Mouse (Mus musculus) midbrain, embryonic 16.5 days (tissue): ENCODE results near the gene Cdk5r1. TPM values are rescaled to one million over a fixed set of nuclear protein-coding genes. Genes with fewer than 3 reads are reported as not detected.

Experiments
- ATAC-seq: fragments of 200-750 bp; cut with Nextera tagmentation; 2 replicates; pipeline ENCODE4 v1.8.0; 2017; ENCODE audit warnings: moderate TSS enrichment
- H3K27ac ChIP-seq: fragments of 300-500 bp; sonication (generic); 2 replicates; pipeline ENCODE4 v1.5.1; 2014; ENCODE audit warnings: mild to moderate bottlenecking, low read length, mixed read lengths
- H3K27me3 ChIP-seq: fragments of 300-500 bp; sonication (generic); 2 replicates; pipeline ENCODE4 v1.6.1; 2014; ENCODE audit warnings: low read depth, low read length, mixed read lengths; ENCODE audit not compliant: control insufficient read depth, insufficient read depth
- H3K36me3 ChIP-seq: fragments of 300-500 bp; sonication (generic); 2 replicates; pipeline ENCODE4 v1.6.1; 2014; ENCODE audit warnings: mild to moderate bottlenecking, low read length, moderate library complexity, mixed read lengths; ENCODE audit not compliant: control insufficient read depth, insufficient read depth
- H3K4me1 ChIP-seq: fragments of 300-500 bp; sonication (generic); 2 replicates; pipeline ENCODE4 v1.6.1; 2014; ENCODE audit warnings: mild to moderate bottlenecking, low read length, mixed read lengths; ENCODE audit not compliant: control insufficient read depth, insufficient read depth
- H3K4me2 ChIP-seq: fragments of 300-500 bp; sonication (generic); 2 replicates; pipeline ENCODE4 v1.6.1; 2014; ENCODE audit warnings: mild to moderate bottlenecking, low read length, mixed read lengths
- H3K4me3 ChIP-seq: fragments of 300-500 bp; sonication (generic); 2 replicates; pipeline ENCODE4 v1.5.1; 2014; ENCODE audit warnings: low read depth, mild to moderate bottlenecking, low read length, moderate library complexity, mixed read lengths
- H3K9ac ChIP-seq: fragments of 300-500 bp; sonication (generic); 2 replicates; pipeline ENCODE4 v1.6.1; 2014; ENCODE audit warnings: low read depth, low read length, mixed read lengths
- H3K9me3 ChIP-seq: fragments of 300-500 bp; sonication (generic); replicated peaks from 2 replicates; pipeline ENCODE4 v1.6.1; 2014; ENCODE audit warnings: mild to moderate bottlenecking, low read length, mixed read lengths; ENCODE audit not compliant: control insufficient read depth, poor library complexity, severe bottlenecking
- WGBS: fragments of 180-500 bp; shearing (Covaris S2); extraction: QIAGEN DNeasy Blood & Tissue Kit; methylation state at CpG from one replicate; pipeline ENCODE4 v1.1.7; 2014; 5-methylcytosine and 5-hydroxymethylcytosine counted together
- polyA plus RNA-seq: library from polyadenylated mRNA; unstranded; fragments of >200 nt; fragmentation: Nextera tagmentation; extraction: Ambion mirVana; gene quantifications from 2 replicates; pipeline ENCODE4 v1.2.1, GENCODE M21; 2015

The Cdk5r1 gene
- polyA plus RNA-seq, 1 experiment from 2014 or later, result 90.2 TPM

DNA sequence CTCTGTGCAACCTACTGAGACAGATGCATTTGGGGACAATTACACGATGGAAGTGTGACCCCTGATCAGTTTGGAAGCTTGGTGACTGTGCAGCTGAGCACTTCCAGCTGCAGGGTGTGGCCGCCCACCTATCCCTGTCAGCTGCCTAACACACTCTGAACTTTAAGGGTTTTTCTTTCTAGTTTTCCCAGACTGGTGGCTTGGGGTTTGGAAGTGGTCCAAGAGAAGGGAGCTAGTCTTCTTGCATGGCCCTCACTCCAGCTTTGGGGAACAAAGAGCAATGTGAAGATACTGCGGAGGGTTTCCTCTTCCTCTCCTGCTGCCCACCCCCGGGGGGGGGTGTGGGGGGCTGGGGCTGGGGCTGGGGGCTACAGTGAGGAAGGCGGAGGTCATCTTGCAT, 2.6 kb downstream of the Cdk5r1 start:
- peaks cover 32% of the 10 kb centered on the region for H3K4me1 ChIP-seq
- no peaks in the 10 kb centered on the region for H3K36me3 ChIP-seq
- H3K27me3 ChIP-seq, result no peaks in the 10 kb centered on the region
- H3K4me2 ChIP-seq, result peak overlapping the region; percentile 83
- H3K9ac ChIP-seq, result peak overlapping the region; percentile 99
- 30% methylated on average over 5 of the region's 5 CpGs for WGBS
- H3K4me3 ChIP-seq, result peak overlapping the region; percentile 86
- no peaks in the 10 kb centered on the region for H3K9me3 ChIP-seq
- no peak for ATAC-seq
- H3K27ac ChIP-seq, result peak overlapping the region; percentile 99

DNA sequence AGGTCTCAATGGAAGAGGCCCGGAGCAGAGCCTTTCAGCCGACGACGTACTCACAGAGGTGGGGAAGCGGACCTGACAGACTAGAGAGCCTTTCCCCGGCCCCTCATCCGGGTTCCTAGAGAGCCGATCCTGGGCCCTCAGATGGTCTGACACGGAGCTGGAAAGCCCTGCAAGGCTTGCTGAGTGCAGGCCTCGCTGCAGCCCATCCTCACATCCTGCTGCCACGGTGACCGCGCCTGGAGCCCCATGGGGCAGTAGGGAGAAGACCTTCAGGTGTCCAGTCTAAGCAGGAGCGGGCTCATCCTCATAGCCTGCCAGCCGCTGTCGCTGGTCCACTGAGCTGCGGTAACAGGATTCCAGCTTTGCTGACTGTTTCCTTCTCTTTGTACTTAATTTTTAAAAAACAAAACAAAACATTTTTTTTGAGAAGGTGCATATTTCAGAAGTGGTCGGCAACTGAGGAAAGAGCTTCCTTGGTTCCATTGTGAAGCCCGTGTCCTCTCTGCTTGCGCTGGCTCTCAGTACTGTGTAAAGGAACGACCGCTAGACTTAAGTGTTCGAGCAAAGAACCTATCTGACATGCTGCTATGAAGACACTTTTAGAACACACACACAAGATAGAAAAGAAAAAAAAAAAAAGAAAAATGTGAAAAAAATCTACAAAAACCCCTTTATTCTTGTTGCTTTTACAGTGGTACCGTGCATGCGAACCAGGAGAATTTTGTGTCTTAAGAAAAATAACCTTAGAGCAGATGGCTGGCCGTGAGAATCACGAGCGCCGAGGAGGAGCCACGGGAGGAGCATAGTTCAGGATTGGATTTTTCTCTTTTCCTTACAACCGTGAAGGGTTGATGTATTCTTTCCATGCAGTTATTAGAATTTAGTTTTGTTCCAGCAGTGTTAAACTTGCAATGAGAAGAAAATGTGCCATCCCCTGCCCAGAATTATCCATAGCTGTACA, 3.4 kb downstream of the Cdk5r1 start:
- peaks cover 40% of the 10 kb centered on the region for H3K4me1 ChIP-seq
- no peak for ATAC-seq
- H3K4me2 ChIP-seq, result peak overlapping the region; percentile 83
- H3K27me3 ChIP-seq, result no peaks in the 10 kb centered on the region
- no peaks in the 10 kb centered on the region for H3K36me3 ChIP-seq
- peak overlapping the region; percentile 99 for H3K9ac ChIP-seq
- H3K9me3 ChIP-seq, result no peaks in the 10 kb centered on the region
- H3K4me3 ChIP-seq, result peak overlapping the region; percentile 86
- 34% methylated on average over 31 of the region's 31 CpGs for WGBS
- H3K27ac ChIP-seq, result peak overlapping the region; percentile 99

DNA sequence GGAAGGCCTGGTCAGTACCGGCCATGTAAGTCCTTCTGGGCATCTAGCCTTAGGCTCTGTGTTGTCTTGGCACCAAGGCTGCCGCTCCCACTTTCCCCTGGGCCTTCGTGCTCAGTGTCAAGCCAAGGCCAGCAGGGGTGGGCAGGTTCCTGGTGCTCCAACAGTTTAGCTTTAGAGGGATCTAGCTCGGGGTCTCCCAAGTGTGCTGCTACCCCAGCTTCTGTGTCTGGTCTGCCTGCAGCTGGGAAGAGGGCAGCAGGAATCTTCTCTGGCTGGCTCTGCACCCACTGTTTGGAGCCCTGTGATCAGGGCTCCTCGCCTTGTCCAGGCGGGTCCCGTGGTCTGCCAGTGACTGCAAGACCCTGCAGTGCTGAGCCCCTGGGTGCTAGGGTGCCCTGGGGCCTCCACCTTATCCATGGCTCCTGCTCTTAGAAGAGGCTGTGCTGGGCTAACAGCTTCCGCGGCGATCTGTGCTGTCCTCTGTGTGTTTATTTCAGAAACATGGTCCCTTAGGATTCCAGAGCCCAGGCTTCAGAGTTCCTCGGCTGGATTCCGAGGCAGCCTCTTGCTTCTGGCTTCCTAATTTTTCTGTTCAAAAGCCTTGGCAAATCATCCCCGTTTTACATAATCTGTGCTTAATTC, 4.7 kb downstream of the Cdk5r1 start:
- H3K9ac ChIP-seq, result peak overlapping the region; percentile 78
- no peaks in the 10 kb centered on the region for H3K27me3 ChIP-seq
- peak overlapping the region; percentile 83 for H3K4me2 ChIP-seq
- H3K9me3 ChIP-seq, result no peaks in the 10 kb centered on the region
- peak overlapping the region; percentile 65 for H3K27ac ChIP-seq
- H3K36me3 ChIP-seq, result no peaks in the 10 kb centered on the region
- no peak for ATAC-seq
- peaks cover 49% of the 10 kb centered on the region for H3K4me1 ChIP-seq
- 47% methylated on average over 13 of the region's 13 CpGs for WGBS
- peak overlapping the region; percentile 48 for H3K4me3 ChIP-seq

DNA sequence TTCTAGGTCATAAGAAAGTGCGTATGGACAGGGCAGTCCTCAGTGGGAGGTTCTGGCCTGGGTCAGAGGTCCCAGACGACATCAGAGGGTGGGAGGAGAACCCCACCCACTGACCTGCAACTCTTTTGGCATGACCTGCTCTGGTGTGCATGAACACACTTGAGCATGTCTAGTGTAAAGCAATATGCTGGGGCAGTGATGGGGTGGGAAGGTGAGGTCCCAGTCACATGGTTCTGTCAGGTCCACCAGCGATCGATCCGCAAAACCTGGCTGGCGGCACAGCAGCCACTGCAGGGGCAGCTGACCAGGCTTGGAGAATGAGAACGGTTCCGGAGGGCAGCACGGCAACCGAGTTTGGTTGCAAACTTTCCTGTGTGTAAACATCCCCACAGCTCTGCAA, 5.5 kb downstream of the Cdk5r1 start:
- no peaks in the 10 kb centered on the region for H3K27me3 ChIP-seq
- WGBS, result 67% methylated on average over 10 of the region's 10 CpGs
- H3K9me3 ChIP-seq, result no peaks in the 10 kb centered on the region
- H3K4me3 ChIP-seq, result peak overlapping the region; percentile 12; the same call in 1 of the 2 replicates
- H3K27ac ChIP-seq, result peak overlapping the region; percentile 86
- no peak for ATAC-seq
- H3K4me1 ChIP-seq, result peaks cover 49% of the 10 kb centered on the region
- H3K4me2 ChIP-seq, result peak overlapping the region; percentile 83
- peak overlapping the region; percentile 57 for H3K9ac ChIP-seq
- H3K36me3 ChIP-seq, result no peaks in the 10 kb centered on the region

DNA sequence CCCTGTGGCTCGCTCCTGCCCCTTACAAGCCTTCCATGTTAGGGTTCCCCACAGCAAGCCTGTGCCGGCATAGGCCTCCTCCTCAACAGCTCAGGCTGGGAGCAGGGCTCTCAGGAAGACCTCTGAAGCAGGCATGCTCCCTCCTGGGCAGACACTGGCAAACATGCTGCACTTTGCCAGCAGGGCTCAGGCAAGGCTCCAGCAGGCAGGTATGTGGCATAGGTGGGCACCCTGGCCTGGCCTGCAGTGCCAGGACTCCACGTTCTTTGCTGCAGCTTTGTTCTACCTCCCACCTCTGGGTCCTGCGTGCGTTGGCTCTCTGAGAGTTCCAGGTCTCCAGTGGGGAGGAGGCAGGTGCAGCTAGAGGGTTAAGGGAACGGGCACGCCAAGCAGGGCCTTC, 6.1 kb downstream of the Cdk5r1 start:
- Histone ChIP-seq H3K9ac (peak overlapping the region; percentile 57), H3K36me3 (no peaks in the 10 kb centered on the region), H3K4me2 (peak overlapping the region; percentile 83), H3K4me3 (peak overlapping the region; percentile 12), H3K9me3 (no peaks in the 10 kb centered on the region), H3K27me3 (no peaks in the 10 kb centered on the region), H3K27ac (peak overlapping the region; percentile 86), H3K4me1 (peaks cover 49% of the 10 kb centered on the region)
- ATAC-seq, result no peak
- 76% methylated on average over 7 of the region's 7 CpGs for WGBS

DNA sequence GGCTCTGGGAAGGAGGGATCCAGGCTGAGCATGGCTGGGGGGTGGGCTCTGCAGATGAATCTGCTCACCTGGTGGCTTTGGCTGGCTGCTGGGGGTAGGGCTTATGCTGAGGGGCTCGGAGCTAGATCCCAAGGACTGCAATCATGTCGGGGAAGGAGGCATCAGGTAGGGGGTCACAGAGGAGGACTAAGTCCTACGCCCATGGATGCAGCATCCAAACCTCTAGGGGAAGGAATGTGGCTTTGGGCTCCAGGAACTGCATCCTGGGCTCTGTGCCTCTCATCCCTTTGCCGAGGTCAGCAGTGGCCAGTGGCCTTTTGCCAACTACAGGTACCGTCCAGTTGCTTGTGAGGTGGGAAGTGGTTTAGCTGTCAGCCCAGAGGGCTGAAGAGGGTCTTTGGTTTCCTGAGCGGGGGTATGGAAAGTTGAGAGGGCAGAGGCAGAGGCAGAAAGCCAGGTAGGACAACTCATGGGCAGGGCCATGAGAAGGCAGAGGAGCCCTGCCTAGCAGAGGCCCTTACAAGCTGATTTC, 6.8 kb downstream of the Cdk5r1 start:
- Histone ChIP-seq H3K4me3 (peak overlapping the region; percentile 22), H3K27ac (peak overlapping the region; percentile 86), H3K9me3 (no peaks in the 10 kb centered on the region), H3K4me1 (peaks cover 49% of the 10 kb centered on the region), H3K4me2 (peak overlapping the region; percentile 83), H3K36me3 (no peaks in the 10 kb centered on the region), H3K9ac (peak overlapping the region; percentile 57), H3K27me3 (no peaks in the 10 kb centered on the region)
- peak; percentile 9 for ATAC-seq
- WGBS, result 67% methylated on average over 6 of the region's 6 CpGs

DNA sequence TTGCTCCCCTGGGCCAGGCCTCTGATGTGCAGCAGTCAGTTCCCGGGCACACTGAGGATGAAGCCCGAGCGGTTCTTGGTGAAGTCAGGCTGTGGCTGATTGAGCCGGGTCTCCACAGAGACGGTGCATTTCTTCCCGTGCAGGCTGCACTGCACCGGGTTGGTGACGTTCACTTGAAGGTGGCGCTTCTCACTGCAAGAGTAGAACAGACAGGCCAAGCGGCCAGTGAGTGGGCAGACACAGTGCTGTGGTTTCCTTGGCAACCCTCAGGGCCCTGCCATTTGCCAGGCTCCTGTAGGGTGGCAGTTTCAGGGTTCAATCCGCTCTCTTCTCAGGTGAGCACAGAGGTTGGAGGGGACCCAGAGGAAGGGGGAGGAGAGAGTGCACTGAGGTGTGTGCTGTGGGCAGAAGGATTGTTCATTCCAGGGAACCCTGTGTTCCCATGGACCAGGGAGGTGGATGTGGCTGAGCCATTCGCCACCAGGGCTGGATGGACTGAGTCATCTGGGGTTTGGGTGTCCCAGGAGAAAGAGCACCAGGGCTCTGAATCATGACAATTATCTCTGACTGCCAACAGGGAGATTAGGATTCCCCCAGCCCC, 7.5 kb downstream of the Cdk5r1 start:
- Histone ChIP-seq H3K4me2 (peak overlapping the region; percentile 83), H3K4me3 (peak overlapping the region; percentile 22), H3K27me3 (no peaks in the 10 kb centered on the region), H3K9ac (peak overlapping the region; percentile 57), H3K36me3 (no peaks in the 10 kb centered on the region), H3K9me3 (no peaks in the 10 kb centered on the region), H3K4me1 (peaks cover 54% of the 10 kb centered on the region), H3K27ac (peak overlapping the region; percentile 86)
- 7% methylated on average over 12 of the region's 12 CpGs for WGBS
- ATAC-seq, result peak; percentile 91

DNA sequence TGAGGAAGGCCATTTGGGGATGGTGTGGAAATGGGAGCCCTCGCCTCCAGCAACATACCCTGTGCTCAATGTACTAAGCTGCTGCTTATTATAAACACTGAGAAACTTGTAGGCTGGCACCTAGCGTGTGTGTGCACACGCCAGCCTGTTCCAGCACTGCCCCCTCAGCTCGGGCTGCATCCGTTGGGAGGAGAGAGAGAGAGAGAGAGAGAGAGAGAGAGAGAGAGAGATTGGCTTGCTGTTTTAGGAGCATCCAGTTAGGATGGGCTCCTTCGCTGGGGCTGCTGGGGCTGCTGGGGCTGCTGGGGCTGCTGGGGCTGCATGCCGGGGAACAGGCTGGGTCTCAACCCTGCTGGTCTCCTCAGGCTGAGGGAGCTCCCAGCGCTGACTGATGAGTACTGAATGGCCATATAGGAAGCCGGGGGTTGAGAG, 8.3 kb downstream of the Cdk5r1 start:
- Histone ChIP-seq H3K36me3 (no peaks in the 10 kb centered on the region), H3K27ac (peak overlapping the region; percentile 86), H3K4me3 (no peak overlapping the region), H3K4me1 (peaks cover 62% of the 10 kb centered on the region), H3K4me2 (no peak overlapping the region), H3K9ac (peak overlapping the region; percentile 5), H3K27me3 (no peaks in the 10 kb centered on the region), H3K9me3 (no peaks in the 10 kb centered on the region)
- no peak for ATAC-seq
- WGBS, result 73% methylated on average over 9 of the region's 9 CpGs
